Mouse (Mus musculus): Measurements from ENCODE around the gene Tmem159. TPM values are rescaled to one million over a fixed set of nuclear protein-coding genes. Genes with fewer than 3 reads are reported as not detected.

Gene Tmem159
- total RNA-seq (2021) (100 to 1,000 TPM; 111 to 120 TPM), polyA plus RNA-seq (2012; rRNA removed) (67.0 and 96.3 TPM in 2 replicates)
- long read RNA-seq, transcript Tmem159-201 (5 exons, 1,484 nt) = major isoform, 101 of 119 reads
- long read RNA-seq, partial matches to known transcripts = 1 of 119 reads
- long read RNA-seq, other reads (novel, unspliced or antisense) = 17 of 119 reads

GRCm38 (mm10) chr7:120102164-120102972, at the start of gene Tmem159:
Tmem159 (plus strand) TSS chr7:120102353.
- DNase-seq = peak; percentile 97

DNA sequence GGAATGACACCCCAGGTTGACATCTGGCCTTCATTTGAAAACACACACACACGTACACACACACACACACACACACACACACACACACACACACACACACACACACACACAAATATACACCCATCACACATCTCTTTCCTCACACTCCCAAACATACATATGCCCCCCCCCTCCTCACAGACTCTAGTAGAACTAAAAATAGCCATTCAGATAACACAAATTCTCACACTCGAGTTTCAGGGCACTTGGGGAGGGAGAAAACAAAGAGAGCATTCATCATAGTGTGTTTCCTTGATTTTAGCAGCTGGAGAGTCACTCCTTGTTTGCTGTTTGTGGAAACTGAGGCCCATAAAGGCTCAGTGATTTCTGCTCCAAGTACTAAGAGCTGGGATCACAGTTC, 48.1 kb upstream of the Tmem159 start:
- DNase-seq = no peak

- DNase-seq = peak; percentile 8
These were observed 46.7 kb upstream of the Tmem159 start for GRCm38 (mm10) chr7:120055479-120055878.

DNA sequence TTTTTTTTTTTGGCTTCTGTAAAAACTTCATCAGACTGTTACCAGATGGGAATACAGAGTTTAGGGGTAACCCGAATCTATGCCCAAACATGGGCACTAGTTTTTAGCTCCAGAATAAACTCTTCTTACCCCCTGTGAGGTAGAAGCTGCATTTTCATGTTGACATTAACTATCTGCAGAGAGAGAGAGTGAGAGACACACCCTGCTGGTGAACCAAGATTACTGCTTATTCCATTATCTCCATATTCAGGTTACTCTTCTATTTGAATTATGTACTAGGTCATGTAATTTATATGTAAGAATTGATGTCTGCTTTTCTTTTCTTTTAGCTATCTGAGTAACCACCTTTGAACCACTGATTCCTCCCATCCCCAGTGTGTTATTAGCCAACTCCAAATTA, 38.1 kb upstream of the Tmem159 start:
- no peak for DNase-seq

DNA sequence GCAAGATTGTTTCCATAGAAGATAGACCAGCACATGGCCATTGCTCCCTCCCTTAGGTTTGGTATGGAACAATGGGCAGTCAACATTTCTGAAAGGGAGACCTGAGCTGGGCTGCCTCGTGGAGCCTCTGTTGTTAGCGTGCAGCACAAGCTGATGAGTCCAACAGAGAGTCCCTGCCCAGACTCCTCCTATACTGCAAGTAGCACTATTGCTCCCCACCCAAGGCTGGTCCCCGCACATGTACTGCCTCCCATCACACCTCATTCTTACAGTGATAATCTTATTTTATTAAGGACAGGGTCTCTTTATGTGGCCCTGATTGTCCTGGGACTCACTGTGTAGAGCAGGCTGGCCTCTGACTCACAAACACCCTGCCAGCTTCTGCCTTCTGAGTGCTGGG, 34.0 kb upstream of the Tmem159 start:
- DNase-seq = no peak

DNA sequence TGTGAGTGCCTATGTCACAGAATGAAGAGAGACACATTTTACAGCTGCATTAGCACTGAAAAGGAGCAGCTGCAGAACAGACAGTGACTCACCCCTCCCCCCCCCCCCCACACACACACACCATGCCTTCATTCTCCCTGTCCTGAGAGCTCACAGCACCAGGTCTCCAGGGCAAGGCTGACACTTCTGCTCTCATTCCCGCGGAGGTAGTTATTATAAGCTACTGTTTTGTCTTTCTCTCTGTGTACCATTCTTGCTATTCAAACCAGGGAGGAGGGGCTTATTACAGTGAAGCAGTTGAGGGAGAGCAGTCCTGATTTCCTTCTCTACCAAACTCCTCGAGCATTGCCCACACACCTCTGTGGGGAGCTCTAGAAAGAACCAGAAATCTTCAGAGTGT, 33.0 kb upstream of the Tmem159 start:
- no peak for DNase-seq

- DNase-seq = no peak
These were observed 22.0 kb upstream of the Tmem159 start for GRCm38 (mm10) chr7:120080177-120080576.

- no peak for DNase-seq
These were observed 9.1 kb upstream of the Tmem159 start for GRCm38 (mm10) chr7:120093033-120093432.

- no peak for DNase-seq
These were observed 7.9 kb upstream of the Tmem159 start for GRCm38 (mm10) chr7:120094216-120094615.

DNA sequence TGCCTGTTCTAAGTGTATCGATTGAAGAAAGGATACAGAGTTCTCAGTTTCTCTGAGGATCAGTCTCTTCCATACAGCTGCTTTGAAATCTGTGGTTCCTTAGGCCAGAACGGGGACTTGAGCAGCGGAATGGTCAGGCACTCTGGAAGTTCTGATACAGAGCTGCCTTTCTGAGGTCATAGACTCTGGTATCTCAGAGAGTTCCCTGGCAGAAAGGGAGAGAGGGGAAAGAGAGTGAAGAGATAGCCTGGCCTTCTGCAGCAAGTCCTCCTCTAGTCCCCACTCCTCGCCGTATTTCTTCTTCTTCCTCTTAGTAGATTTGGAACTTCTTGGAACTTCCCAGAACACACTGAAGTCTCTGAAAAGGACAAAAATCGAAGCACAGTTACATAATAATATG, 7.0 kb upstream of the Tmem159 start, which contains the start of gene Dnah3:
Dnah3 (minus strand) TSS at position 101 of the 400 bp plus-strand sequence.
- no peak for DNase-seq

DNA sequence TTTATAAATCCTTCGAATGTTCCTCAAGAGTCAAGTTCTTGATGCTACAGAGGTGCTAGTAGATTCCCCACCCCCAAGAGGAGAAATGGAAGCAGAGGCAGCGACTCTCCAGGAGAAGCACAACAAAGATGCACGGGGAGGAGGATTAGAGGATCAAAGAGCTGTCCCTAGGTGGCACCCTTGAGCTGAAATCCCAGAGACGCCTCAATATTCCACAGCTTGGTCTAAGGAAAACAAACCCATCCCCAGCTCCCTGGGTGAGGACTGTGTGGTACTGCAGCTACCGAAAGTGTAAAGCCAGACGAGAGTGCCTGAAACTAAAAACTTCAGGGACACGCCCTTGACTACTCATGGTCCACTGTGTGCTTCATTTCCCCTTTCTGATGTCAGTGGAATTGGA, 4.3 kb upstream of the Tmem159 start:
- DNase-seq = peak; percentile 72

GRCm38 (mm10) chr7:120098403-120098802, 3.8 kb upstream of the Tmem159 start:
- DNase-seq = peak; percentile 86

GRCm38 (mm10) chr7:120103019-120103567, 940 bp downstream of the Tmem159 start:
- DNase-seq = peak; percentile 84

GRCm38 (mm10) chr7:120104975-120105374, 2.8 kb downstream of the Tmem159 start:
- no peak for DNase-seq

GRCm38 (mm10) chr7:120106356-120106755, 4.2 kb downstream of the Tmem159 start:
- no peak for DNase-seq

GRCm38 (mm10) chr7:120109676-120110075, 7.5 kb downstream of the Tmem159 start:
- DNase-seq = peak; percentile 78

GRCm38 (mm10) chr7:120116976-120117375, 14.8 kb downstream of the Tmem159 start:
- no peak for DNase-seq

DNA sequence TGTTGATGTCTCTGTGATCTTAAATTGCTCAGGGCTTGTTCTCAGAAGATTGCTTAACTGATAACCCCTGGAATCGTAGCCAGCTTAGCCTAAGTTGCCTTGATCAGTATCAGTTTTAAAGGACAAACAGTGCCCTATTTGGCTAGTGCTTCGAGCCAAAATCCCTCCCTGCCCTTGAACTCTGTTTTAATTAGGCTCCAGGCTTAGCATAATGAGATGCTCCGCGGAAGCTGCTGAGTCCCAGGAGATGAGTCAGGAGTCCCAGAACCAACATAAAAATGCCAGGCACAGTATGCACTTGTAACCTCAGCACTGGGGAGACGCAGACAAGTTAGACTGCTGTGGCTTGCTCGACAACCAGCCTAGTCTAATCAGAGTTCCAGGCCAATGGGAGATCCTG, 15.4 kb downstream of the Tmem159 start:
- DNase-seq = peak; percentile 85

GRCm38 (mm10) chr7:120123776-120124175, 21.6 kb downstream of the Tmem159 start:
- peak; percentile 52 for DNase-seq

- DNase-seq = peak; percentile 78
These were observed 22.7 kb downstream of the Tmem159 start for GRCm38 (mm10) chr7:120124844-120125243.

- DNase-seq = no peak
These were observed 25.0 kb downstream of the Tmem159 start for GRCm38 (mm10) chr7:120126976-120127685.

GRCm38 (mm10) chr7:120127686-120128059, 25.5 kb downstream of the Tmem159 start:
- no peak for DNase-seq

DNA sequence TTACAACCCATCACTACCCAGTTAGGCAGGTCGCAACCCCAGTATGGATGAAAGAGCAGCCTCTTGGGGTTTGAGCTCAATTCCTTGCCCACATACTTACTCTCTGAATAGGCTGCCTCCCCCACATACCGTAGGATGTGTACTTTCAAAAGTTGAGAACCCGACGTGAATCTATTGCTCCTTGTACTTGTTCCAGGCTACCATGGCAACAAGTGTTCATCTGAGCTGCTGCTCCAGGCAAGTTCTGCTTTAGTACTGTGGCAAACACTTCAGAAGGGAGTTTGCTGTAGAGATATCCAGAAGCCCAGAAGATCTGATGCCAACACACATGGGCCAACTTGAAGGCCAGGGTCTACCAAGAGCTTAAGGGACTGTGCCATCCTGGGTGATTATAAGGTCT, 26.8 kb downstream of the Tmem159 start:
- DNase-seq = peak; percentile 20

Data from adrenal gland, adult 2 months (tissue).